Mouse (Mus musculus) liver, embryonic 15.5 days (tissue): Measurements from ENCODE around the gene Taar4. TPM values are rescaled to one million over a fixed set of nuclear protein-coding genes. Genes with fewer than 3 reads are reported as not detected.

Source experiments
- ATAC-seq: fragments of 200-750 bp; cut with Nextera tagmentation; 2 replicates; pipeline ENCODE4 v1.8.0; 2017; ENCODE audit warnings: moderate number of reproducible peaks, mild to moderate bottlenecking, moderate library complexity; ENCODE audit not compliant: insufficient read depth
- H3K27ac ChIP-seq: fragments of 300-500 bp; sonication (generic); replicated peaks from 2 replicates; pipeline ENCODE4 v1.5.1; 2015; ENCODE audit warnings: mild to moderate bottlenecking, inconsistent platforms
- H3K27me3 ChIP-seq: fragments of 300-500 bp; sonication (generic); 2 replicates; pipeline ENCODE4 v1.6.1; 2015; ENCODE audit warnings: mild to moderate bottlenecking, inconsistent platforms
- H3K36me3 ChIP-seq: fragments of 300-500 bp; sonication (generic); replicated peaks from 2 replicates; pipeline ENCODE4 v1.6.1; 2015; ENCODE audit warnings: moderate library complexity, mild to moderate bottlenecking, inconsistent platforms
- H3K4me1 ChIP-seq: fragments of 300-500 bp; sonication (generic); replicated peaks from 2 replicates; pipeline ENCODE4 v1.6.1; 2015; ENCODE audit warnings: inconsistent platforms
- H3K4me2 ChIP-seq: fragments of 300-500 bp; sonication (generic); 2 replicates; pipeline ENCODE4 v1.6.1; 2015; ENCODE audit warnings: moderate library complexity, mild to moderate bottlenecking, inconsistent platforms
- H3K4me3 ChIP-seq: fragments of 300-500 bp; sonication (generic); replicated peaks from 2 replicates; pipeline ENCODE4 v1.5.1; 2015; ENCODE audit warnings: mild to moderate bottlenecking, inconsistent platforms
- H3K9ac ChIP-seq: fragments of 300-500 bp; sonication (generic); 2 replicates; pipeline ENCODE4 v1.6.1; 2015; ENCODE audit warnings: moderate library complexity, mild to moderate bottlenecking, inconsistent platforms
- H3K9me3 ChIP-seq: fragments of 300-500 bp; sonication (generic); replicated peaks from 2 replicates; pipeline ENCODE4 v1.6.1; 2016; ENCODE audit warnings: inconsistent platforms
- WGBS: fragments of 180-500 bp; shearing (Covaris S2); methylation state at CpG from one replicate; pipeline ENCODE4 v1.1.7; 2015; ENCODE audit warnings: mixed read lengths; ENCODE audit not compliant: insufficient replicate concordance; 5-methylcytosine and 5-hydroxymethylcytosine counted together
- polyA plus RNA-seq: library from polyadenylated mRNA; unstranded; fragments of >200 nt; fragmentation: Nextera tagmentation; extraction: Ambion mirVana; gene quantifications from 2 replicates; pipeline ENCODE4 v1.2.1, GENCODE M21; 2015

The Taar4 gene
- polyA plus RNA-seq, 1 experiment from 2014 or later = not detected

DNA sequence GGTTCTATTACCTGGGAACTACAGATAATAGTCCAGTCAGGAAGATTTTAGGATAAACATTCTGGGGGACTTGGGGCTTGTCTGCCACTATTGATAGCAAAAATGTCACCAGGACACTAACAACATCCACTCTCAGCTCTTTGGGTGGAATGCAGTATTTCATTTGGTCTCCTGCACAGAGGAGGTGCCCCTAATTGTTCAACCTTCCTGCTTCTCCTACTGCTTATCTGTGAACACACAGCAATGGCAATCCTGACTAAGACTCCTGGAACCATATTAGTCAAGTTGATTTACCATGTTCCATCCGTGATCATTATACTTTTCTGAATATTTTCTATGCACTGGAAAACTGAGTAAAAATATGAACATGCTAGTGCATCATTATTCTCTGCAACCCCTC, 47.8 kb downstream of the Taar4 start:
- H3K4me1 ChIP-seq = peaks cover 20% of the 10 kb centered on the region
- 36% methylated on average over 1 of the region's 1 CpGs for WGBS
- no peaks in the 10 kb centered on the region for H3K9me3 ChIP-seq
- no peak overlapping the region for H3K9ac ChIP-seq
- H3K4me3 ChIP-seq = no peak overlapping the region
- no peak overlapping the region for H3K4me2 ChIP-seq
- 0 out of 2 replicates have a peak, but pooled peaks have one; percentile 31 for ATAC-seq
- no peaks in the 10 kb centered on the region for H3K27me3 ChIP-seq
- H3K27ac ChIP-seq = no peak overlapping the region
- no peaks in the 10 kb centered on the region for H3K36me3 ChIP-seq

Other genes with a start within 250 kb of the Taar4 start
- gene Rps12, start 173.2 kb upstream of the Taar4 start, polyA plus RNA-seq = 118 and 126 TPM in 2 replicates
- 1.4 and 1.7 TPM in 2 replicates for gene Slc18b1, start 163.5 kb upstream of the Taar4 start, polyA plus RNA-seq
- gene Vnn3, start 109.0 kb upstream of the Taar4 start, polyA plus RNA-seq = 3.4 and 6.1 TPM in 2 replicates
- gene Vnn1, start 65.8 kb upstream of the Taar4 start, polyA plus RNA-seq = 2.1 and 2.3 TPM in 2 replicates
- not detected in 2 replicates for gene Taar1, start 40.1 kb upstream of the Taar4 start, polyA plus RNA-seq
- gene Taar2, start 21.9 kb upstream of the Taar4 start, polyA plus RNA-seq = not detected in 2 replicates
- not detected in 2 replicates for gene Taar3, start 10.9 kb upstream of the Taar4 start, polyA plus RNA-seq
- not detected in 2 replicates for gene Taar5, start 10.2 kb downstream of the Taar4 start, polyA plus RNA-seq
- gene Taar6, start 25.2 kb downstream of the Taar4 start, polyA plus RNA-seq = not detected in 2 replicates
- gene Taar7a, start 33.0 kb downstream of the Taar4 start, polyA plus RNA-seq = not detected in 2 replicates
- not detected in 2 replicates for gene Taar7b, start 39.4 kb downstream of the Taar4 start, polyA plus RNA-seq
- gene Taar7d, start 66.7 kb downstream of the Taar4 start, polyA plus RNA-seq = not detected in 2 replicates
- gene Taar7e, start 77.1 kb downstream of the Taar4 start, polyA plus RNA-seq = not detected in 2 replicates
- not detected in 2 replicates for gene Taar7f, start 89.0 kb downstream of the Taar4 start, polyA plus RNA-seq
- gene Taar8a, start 116.0 kb downstream of the Taar4 start, polyA plus RNA-seq = not detected in 2 replicates
- gene Taar8b, start 131.8 kb downstream of the Taar4 start, polyA plus RNA-seq = not detected in 2 replicates
- not detected in 2 replicates for gene Taar8c, start 141.4 kb downstream of the Taar4 start, polyA plus RNA-seq
- not detected in 2 replicates for gene Taar9, start 149.0 kb downstream of the Taar4 start, polyA plus RNA-seq
- 23.4 and 30.1 TPM in 2 replicates for gene Stx7, start 188.8 kb downstream of the Taar4 start, polyA plus RNA-seq